Mouse (Mus musculus): ENCODE results near the gene Rbm46. TPM values are rescaled to one million over a fixed set of nuclear protein-coding genes. Genes with fewer than 3 reads are reported as not detected.
A peak's percentile ranks its signal among the peaks of the same experiment; 100 is the strongest.

Rbm46 gene
- total RNA-seq, 1 experiment = 2.9 TPM

DNA sequence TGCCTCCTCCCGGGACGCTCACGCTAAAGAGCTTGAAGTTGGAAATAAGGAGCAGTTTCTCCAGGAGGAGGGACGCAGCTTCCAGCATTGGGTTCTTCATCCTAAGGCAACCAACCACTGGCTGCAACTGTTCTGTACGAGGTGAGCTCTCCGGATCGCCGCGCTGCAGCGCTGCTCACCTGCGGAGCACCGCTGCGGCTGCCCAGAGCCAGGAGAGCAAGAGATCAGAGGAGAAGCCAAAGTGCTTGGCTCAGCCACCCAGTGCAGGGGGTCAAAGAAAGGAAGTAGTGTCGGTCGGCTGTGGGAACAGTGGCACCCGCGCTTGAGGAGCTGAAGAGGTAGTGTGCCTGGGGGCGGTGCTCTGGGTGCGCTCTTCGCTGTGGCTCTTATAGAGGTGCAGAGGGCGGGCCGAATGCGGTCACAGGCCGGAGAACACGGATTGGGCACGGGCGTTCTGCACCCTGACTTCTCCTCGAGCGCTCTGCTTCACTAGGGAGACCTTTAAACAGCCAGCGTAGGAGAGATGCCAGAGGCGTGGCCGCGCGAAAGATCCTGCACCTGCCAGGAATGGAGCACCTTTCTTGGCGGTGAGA lies 27.4 kb upstream of the Rbm46 start, which contains the start of gene Lrat:
Lrat (minus strand) TSS at position 361 of the 593 bp plus-strand sequence.
- in situ Hi-C loops (cut with MboI; ENCODE audit: low sequenced_read_pairs in 2 of 2, unreplicated experiment in 2 of 2) = no loop called here
- DNase-seq (ENCODE audit: low read depth, low spot score) = no peak
- Histone ChIP-seq H3K9ac (ENCODE audit: insufficient read depth, low read depth, low read length, poor library complexity, severe bottlenecking) (no peak within 1 kb of the TSS), H3K9me3 (ENCODE audit: control insufficient read depth, insufficient read depth, low read depth, low read length) (no peaks in the 10 kb centered on the region), H3K4me3 (ENCODE audit: insufficient read depth in 1 of 2, low read depth in 1 of 2, low read length in 2 of 2, poor library complexity in 1 of 2, severe bottlenecking in 1 of 2) (peak within 1 kb of the TSS; percentile 40 to 64), H3K4me1 (ENCODE audit: control insufficient read depth in 2 of 2, insufficient read depth in 2 of 2, low read length in 2 of 2, poor library complexity in 1 of 2) (no peaks in the 10 kb centered on the region), H3K27ac (ENCODE audit: insufficient read depth, low read depth, low read length, poor library complexity, severe bottlenecking) (no peak within 1 kb of the TSS), H3K36me3 (ENCODE audit: control insufficient read depth, insufficient read depth, low read length, poor library complexity, severe bottlenecking) (no peaks in the 10 kb centered on the region)
- TF ChIP-seq ZC3H11A (IDR thresholded peaks at IDR 0.05; ENCODE audit: borderline replicate concordance, low read depth, low read length) (no peak), ZNF384 (IDR thresholded peaks at IDR 0.05; ENCODE audit: low read depth, low read length) (no peak), HCFC1 (IDR thresholded peaks at IDR 0.05; ENCODE audit: borderline replicate concordance, insufficient read depth, low read length) (no peak), MAFK (IDR thresholded peaks at IDR 0.05; ENCODE audit: insufficient read depth, low read depth, low read length) (no peak), CHD2 (IDR thresholded peaks at IDR 0.05; ENCODE audit: low read depth, low read length) (no peak)

DNA sequence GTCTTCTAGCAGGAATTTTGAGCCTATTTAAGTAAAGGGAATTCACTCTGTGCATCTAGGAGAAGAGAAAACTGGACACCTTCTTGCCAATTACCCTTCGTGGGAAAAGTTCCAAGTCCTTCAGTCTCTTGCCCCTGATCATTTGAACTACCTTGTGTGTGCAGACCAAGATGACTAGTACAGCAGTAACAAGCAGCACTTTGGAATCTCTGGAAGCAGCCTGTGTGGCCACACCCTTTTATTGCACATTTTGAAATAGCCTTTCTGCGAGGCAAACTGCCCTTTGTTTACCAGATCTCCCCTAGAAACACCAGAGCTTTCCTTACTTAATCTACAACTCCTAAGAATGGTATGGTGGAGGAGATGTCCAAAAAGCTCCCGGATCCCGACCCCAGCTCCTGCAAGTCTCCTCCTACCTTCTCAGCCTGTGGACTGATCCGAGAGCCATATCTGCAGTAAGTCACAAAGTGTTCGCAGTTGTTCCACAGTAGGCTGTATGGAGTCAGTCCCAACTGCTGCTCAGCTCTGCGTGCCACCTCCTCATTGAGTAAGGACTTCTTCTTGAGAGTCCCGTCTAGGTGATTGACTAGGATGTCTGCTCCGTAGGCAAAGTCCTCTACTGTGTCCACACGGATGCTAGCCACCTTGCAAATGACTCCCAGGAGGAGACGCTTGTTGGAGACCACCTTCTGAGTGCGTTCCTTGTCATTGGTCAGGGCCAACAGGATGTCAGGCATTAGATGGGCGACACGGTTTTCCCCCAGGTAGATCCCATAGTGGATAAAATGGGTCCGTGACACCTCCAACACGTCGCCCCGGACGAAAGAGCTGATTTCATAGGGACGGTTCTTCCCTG lies 26.7 kb upstream of the Rbm46 start:
- in situ Hi-C loops (cut with MboI; ENCODE audit: low sequenced_read_pairs in 2 of 2, unreplicated experiment in 2 of 2) = no loop called here
- Histone ChIP-seq H3K9me3 (ENCODE audit: control insufficient read depth, insufficient read depth, low read depth, low read length) (no peaks in the 10 kb centered on the region), H3K36me3 (ENCODE audit: control insufficient read depth, insufficient read depth, low read length, poor library complexity, severe bottlenecking) (no peaks in the 10 kb centered on the region), H3K4me1 (ENCODE audit: control insufficient read depth in 2 of 2, insufficient read depth in 2 of 2, low read length in 2 of 2, poor library complexity in 1 of 2) (no peaks in the 10 kb centered on the region), H3K27ac (ENCODE audit: insufficient read depth, low read depth, low read length, poor library complexity, severe bottlenecking) (no peak overlapping the region), H3K4me3 (ENCODE audit: insufficient read depth in 1 of 2, low read depth in 1 of 2, low read length in 2 of 2, poor library complexity in 1 of 2, severe bottlenecking in 1 of 2) (no peak overlapping the region; a peak in 1 of 4 replicates), H3K9ac (ENCODE audit: insufficient read depth, low read depth, low read length, poor library complexity, severe bottlenecking) (no peak overlapping the region)
- no peak for DNase-seq (ENCODE audit: low read depth, low spot score)
- no peak for TF ChIP-seq HCFC1 (IDR thresholded peaks at IDR 0.05; ENCODE audit: borderline replicate concordance, insufficient read depth, low read length)
- no peak for TF ChIP-seq CHD2 (IDR thresholded peaks at IDR 0.05; ENCODE audit: low read depth, low read length)
- no peak for TF ChIP-seq ZC3H11A (IDR thresholded peaks at IDR 0.05; ENCODE audit: borderline replicate concordance, low read depth, low read length)
- no peak for TF ChIP-seq MAFK (IDR thresholded peaks at IDR 0.05; ENCODE audit: insufficient read depth, low read depth, low read length)
- no peak for TF ChIP-seq ZNF384 (IDR thresholded peaks at IDR 0.05; ENCODE audit: low read depth, low read length)

DNA sequence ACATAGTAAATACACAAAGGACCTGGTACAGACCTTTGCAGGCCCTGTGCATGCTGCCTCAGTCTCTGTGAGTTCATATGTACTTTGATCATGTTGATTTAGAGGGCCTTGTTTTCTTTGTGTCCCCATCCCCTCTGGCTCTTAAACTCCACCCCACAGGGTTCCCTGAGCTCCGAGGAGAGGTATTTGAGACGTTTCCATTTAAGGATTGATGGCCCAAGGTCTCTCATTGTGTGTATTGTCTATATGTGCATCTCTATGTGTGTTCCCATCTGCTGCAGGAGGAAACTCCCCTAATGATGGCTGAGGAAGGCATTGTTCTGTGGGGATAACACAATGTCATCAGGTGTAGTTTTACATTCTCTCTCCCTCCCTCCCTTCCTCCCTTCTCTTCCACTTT lies 12.6 kb upstream of the Rbm46 start:
- Histone ChIP-seq H3K4me3 (ENCODE audit: insufficient read depth in 1 of 2, low read depth in 1 of 2, low read length in 2 of 2, poor library complexity in 1 of 2, severe bottlenecking in 1 of 2) (no peak overlapping the region), H3K4me1 (ENCODE audit: control insufficient read depth in 2 of 2, insufficient read depth in 2 of 2, low read length in 2 of 2, poor library complexity in 1 of 2) (peaks cover 3 to 5% of the 10 kb centered on the region in 2 experiments; a peak in 2 of 4 replicates), H3K9ac (ENCODE audit: insufficient read depth, low read depth, low read length, poor library complexity, severe bottlenecking) (no peak overlapping the region), H3K27ac (ENCODE audit: insufficient read depth, low read depth, low read length, poor library complexity, severe bottlenecking) (no peak overlapping the region), H3K9me3 (ENCODE audit: control insufficient read depth, insufficient read depth, low read depth, low read length) (no peaks in the 10 kb centered on the region), H3K36me3 (ENCODE audit: control insufficient read depth, insufficient read depth, low read length, poor library complexity, severe bottlenecking) (no peaks in the 10 kb centered on the region)
- DNase-seq (ENCODE audit: low read depth, low spot score) = no peak
- in situ Hi-C loops (cut with MboI; ENCODE audit: low sequenced_read_pairs in 2 of 2, unreplicated experiment in 2 of 2) = no loop called here
- TF ChIP-seq ZC3H11A (IDR thresholded peaks at IDR 0.05; ENCODE audit: borderline replicate concordance, low read depth, low read length) (no peak), HCFC1 (IDR thresholded peaks at IDR 0.05; ENCODE audit: borderline replicate concordance, insufficient read depth, low read length) (no peak), CHD2 (IDR thresholded peaks at IDR 0.05; ENCODE audit: low read depth, low read length) (no peak), ZNF384 (IDR thresholded peaks at IDR 0.05; ENCODE audit: low read depth, low read length) (no peak), MAFK (IDR thresholded peaks at IDR 0.05; ENCODE audit: insufficient read depth, low read depth, low read length) (no peak)

DNA sequence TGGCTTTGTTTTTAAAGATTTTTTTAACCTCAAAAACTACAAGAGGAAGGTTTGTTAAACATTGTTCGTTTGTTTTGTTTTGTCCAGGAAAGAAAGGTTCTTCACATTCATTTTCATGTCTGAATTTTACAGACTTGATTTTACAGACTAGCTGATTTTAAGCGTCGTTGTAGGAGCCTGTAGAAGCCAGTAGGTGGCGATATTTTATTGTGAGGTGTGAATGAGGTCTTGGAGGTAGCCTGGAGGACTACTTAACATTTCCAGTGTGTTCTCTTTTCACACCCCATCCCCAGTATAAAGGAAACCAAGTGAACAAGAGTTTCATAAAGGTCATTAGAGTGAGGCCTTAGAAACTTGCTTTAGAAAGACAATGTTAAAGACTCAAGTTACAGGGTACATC lies 975 bp upstream of the Rbm46 start:
- H3K4me1 ChIP-seq (ENCODE audit: control insufficient read depth in 2 of 2, insufficient read depth in 2 of 2, low read length in 2 of 2, poor library complexity in 1 of 2) = no peaks in the 10 kb centered on the region
- no peak overlapping the region for H3K27ac ChIP-seq (ENCODE audit: insufficient read depth, low read depth, low read length, poor library complexity, severe bottlenecking)
- in situ Hi-C loops (cut with MboI; ENCODE audit: low sequenced_read_pairs in 2 of 2, unreplicated experiment in 2 of 2) = no loop called here

More for the DNA sequence above, 975 bp upstream of the Rbm46 start:
- Histone ChIP-seq H3K9me3 (ENCODE audit: control insufficient read depth, insufficient read depth, low read depth, low read length) (no peaks in the 10 kb centered on the region), H3K9ac (ENCODE audit: insufficient read depth, low read depth, low read length, poor library complexity, severe bottlenecking) (no peak overlapping the region), H3K4me3 (ENCODE audit: insufficient read depth in 1 of 2, low read depth in 1 of 2, low read length in 2 of 2, poor library complexity in 1 of 2, severe bottlenecking in 1 of 2) (no peak overlapping the region), H3K36me3 (ENCODE audit: control insufficient read depth, insufficient read depth, low read length, poor library complexity, severe bottlenecking) (no peaks in the 10 kb centered on the region)
- TF ChIP-seq ZNF384 (IDR thresholded peaks at IDR 0.05; ENCODE audit: low read depth, low read length) (no peak), MAFK (IDR thresholded peaks at IDR 0.05; ENCODE audit: insufficient read depth, low read depth, low read length) (no peak), CHD2 (IDR thresholded peaks at IDR 0.05; ENCODE audit: low read depth, low read length) (no peak), HCFC1 (IDR thresholded peaks at IDR 0.05; ENCODE audit: borderline replicate concordance, insufficient read depth, low read length) (no peak), ZC3H11A (IDR thresholded peaks at IDR 0.05; ENCODE audit: borderline replicate concordance, low read depth, low read length) (no peak)
- peak; percentile 36 for DNase-seq (ENCODE audit: low read depth, low spot score)

Data from ES-E14 (cell line).